Mouse (Mus musculus): ENCODE results near the gene Fpr1. TPM values are rescaled to one million over a fixed set of nuclear protein-coding genes. Genes with fewer than 3 reads are reported as not detected.

Fpr1 gene
- total and polyA plus RNA-seq, 2 experiments, result 4.7 to 6.3 TPM

GRCm38 (mm10) chr17:17829816-17830535 is 53.8 kb downstream of the Fpr1 start:
- Histone ChIP-seq H3K4me1 (ENCODE audit: control insufficient read depth, insufficient read depth, low read length) (peaks cover 5% of the 10 kb centered on the region; the same call in 1 of the 2 replicates), H3K27ac (replicated peaks; ENCODE audit: insufficient read depth, low read depth, low read length) (no peak overlapping the region), H3K27me3 (ENCODE audit: control insufficient read depth, insufficient read depth, low read length) (no peaks in the 10 kb centered on the region), H3K79me2 (ENCODE audit: control insufficient read depth, insufficient read depth, low read length) (no peaks in the 10 kb centered on the region), H3K9ac (ENCODE audit: low read depth, low read length) (no peak overlapping the region), H3K36me3 (ENCODE audit: control insufficient read depth, insufficient read depth, low read length) (no peaks in the 10 kb centered on the region), H3K4me3 (ENCODE audit: insufficient read depth, low read depth, low read length) (no peak overlapping the region)
- 81% methylated on average over 23 of the region's 23 CpGs for WGBS
- no peak for DNase-seq (ENCODE audit: extremely low read depth, low read depth, low spot score)
- TF ChIP-seq POLR2A (IDR thresholded peaks at IDR 0.05; ENCODE audit: extremely low read depth, insufficient read depth, low read length) (no peak), CTCF (IDR thresholded peaks at IDR 0.05; ENCODE audit: low read depth, low read length) (no peak)

- DNase-seq (ENCODE audit: extremely low read depth, low read depth, low spot score), result no peak
- H3K4me1 ChIP-seq (ENCODE audit: control insufficient read depth, insufficient read depth, low read length), result peaks cover 5% of the 10 kb centered on the region; the same call in 1 of the 2 replicates
- no peaks in the 10 kb centered on the region for H3K36me3 ChIP-seq (ENCODE audit: control insufficient read depth, insufficient read depth, low read length)
- H3K27me3 ChIP-seq (ENCODE audit: control insufficient read depth, insufficient read depth, low read length), result no peaks in the 10 kb centered on the region
- H3K27ac ChIP-seq (replicated peaks; ENCODE audit: insufficient read depth, low read depth, low read length), result no peak overlapping the region
- no peaks in the 10 kb centered on the region for H3K79me2 ChIP-seq (ENCODE audit: control insufficient read depth, insufficient read depth, low read length)
- TF ChIP-seq POLR2A (IDR thresholded peaks at IDR 0.05; ENCODE audit: extremely low read depth, insufficient read depth, low read length), result no peak
- no peak for TF ChIP-seq CTCF (IDR thresholded peaks at IDR 0.05; ENCODE audit: low read depth, low read length)
- H3K4me3 ChIP-seq (ENCODE audit: insufficient read depth, low read depth, low read length), result no peak overlapping the region; the same call in 1 of the 2 replicates
- 59% methylated on average over 6 of the region's 6 CpGs for WGBS
- H3K9ac ChIP-seq (ENCODE audit: low read depth, low read length), result no peak overlapping the region
Observed at GRCm38 (mm10) chr17:17829052-17829785, 54.5 kb downstream of the Fpr1 start.

- whole genome bisulfite sequencing, result 20% methylated on average over 14 of the region's 15 CpGs
- H3K4me3 ChIP-seq (ENCODE audit: insufficient read depth, low read depth, low read length), result peak overlapping the region; percentile 93
- no peaks in the 10 kb centered on the region for H3K79me2 ChIP-seq (ENCODE audit: control insufficient read depth, insufficient read depth, low read length)
- H3K27ac ChIP-seq (replicated peaks; ENCODE audit: insufficient read depth, low read depth, low read length), result peak overlapping the region; percentile 60
- peak overlapping the region; percentile 80 for H3K9ac ChIP-seq (ENCODE audit: low read depth, low read length)
- DNase-seq (ENCODE audit: extremely low read depth, low read depth, low spot score), result no peak
- TF ChIP-seq POLR2A (IDR thresholded peaks at IDR 0.05; ENCODE audit: extremely low read depth, insufficient read depth, low read length) (no peak), CTCF (IDR thresholded peaks at IDR 0.05; ENCODE audit: low read depth, low read length) (no peak)
- no peaks in the 10 kb centered on the region for H3K36me3 ChIP-seq (ENCODE audit: control insufficient read depth, insufficient read depth, low read length)
- H3K27me3 ChIP-seq (ENCODE audit: control insufficient read depth, insufficient read depth, low read length), result no peaks in the 10 kb centered on the region; the same call in 1 of the 2 replicates
- H3K4me1 ChIP-seq (ENCODE audit: control insufficient read depth, insufficient read depth, low read length), result peaks cover 5% of the 10 kb centered on the region; the same call in 1 of the 2 replicates
Observed at GRCm38 (mm10) chr17:17828191-17828981, 55.4 kb downstream of the Fpr1 start.

GRCm38 (mm10) chr17:17827658-17828190 is 56.0 kb downstream of the Fpr1 start:
- DNase-seq (ENCODE audit: extremely low read depth, low read depth, low spot score), result no peak
- TF ChIP-seq POLR2A (IDR thresholded peaks at IDR 0.05; ENCODE audit: extremely low read depth, insufficient read depth, low read length) (no peak), CTCF (IDR thresholded peaks at IDR 0.05; ENCODE audit: low read depth, low read length) (no peak)
- Histone ChIP-seq H3K27ac (replicated peaks; ENCODE audit: insufficient read depth, low read depth, low read length) (peak overlapping the region; percentile 60), H3K9ac (ENCODE audit: low read depth, low read length) (peak overlapping the region; percentile 80), H3K27me3 (ENCODE audit: control insufficient read depth, insufficient read depth, low read length) (no peaks in the 10 kb centered on the region; the same call in 1 of the 2 replicates), H3K4me1 (ENCODE audit: control insufficient read depth, insufficient read depth, low read length) (peaks cover 5% of the 10 kb centered on the region; the same call in 1 of the 2 replicates), H3K4me3 (ENCODE audit: insufficient read depth, low read depth, low read length) (peak overlapping the region; percentile 93), H3K36me3 (ENCODE audit: control insufficient read depth, insufficient read depth, low read length) (no peaks in the 10 kb centered on the region), H3K79me2 (ENCODE audit: control insufficient read depth, insufficient read depth, low read length) (no peaks in the 10 kb centered on the region)
- WGBS, result under 1% methylated on average over 13 of the region's 13 CpGs
